Mouse (Mus musculus) stomach, embryonic 14.5 days (tissue): ENCODE measurements around the gene Mon2. TPM values are rescaled to one million over a fixed set of nuclear protein-coding genes. Genes with fewer than 3 reads are reported as not detected.

Experiments
- microRNA counts: library from miRNA; unstranded; fragments of <30 nt; microRNA quantifications from one replicate; lab custom pipeline; 2016
- microRNA-seq: library from miRNA; unstranded; fragments of <30 nt; microRNA quantifications from one replicate; pipeline ENCODE4, GENCODE M21; 2016
- polyA plus RNA-seq: library from polyadenylated mRNA; unstranded; fragments of >200 nt; fragmentation: Nextera tagmentation; extraction: Ambion mirVana; gene quantifications from 2 replicates; pipeline ENCODE4 v1.2.1, GENCODE M21; 2014

Mon2 gene
- polyA plus RNA-seq, 1 experiment from 2014 or later = 34.0 TPM

MicroRNA genes within 50 kb of the gene (microRNA counts, 519-probe panel; counts per million panel counts)
- microRNA mmu-let-7i (lab: Ali Mortazavi, UCI) = 5,502 counts per million, percentile 97 among the panel's probes with 10 or more counts

Small RNA genes lying within 50 kb of the gene (microRNA-seq; reads per million reads assigned to microRNA genes)
- gene Mirlet7i = 35,281 reads per million, percentile 99 among the genes with 10 or more reads in this experiment

Other genes with a start within 250 kb of the Mon2 start
- 82.5 and 88.2 TPM in 2 replicates for gene Usp15, start 120.5 kb upstream of the Mon2 start, polyA plus RNA-seq
- gene Fam19a2, start 187.5 kb upstream of the Mon2 start, polyA plus RNA-seq = 7.1 and 7.6 TPM in 2 replicates